Mouse (Mus musculus) stomach, postnatal 0 days (tissue): ENCODE measurements at regions not wholly inside any gene's neighbourhood (a gene's known extent, or its start where the extent isn't known, plus 50 kb on each side); places are given as distances from the start of the nearest gene placed in this dataset.

ENCODE experiments used
- CTCF ChIP-seq: IDR thresholded peaks from 2 replicates; pipeline ENCODE4 v1.5.1; 2016; ENCODE audit warnings: antibody characterized with exemption, low read depth, mild to moderate bottlenecking, moderate library complexity
- EP300 ChIP-seq: optimal IDR thresholded peaks from 2 replicates; pipeline ENCODE3; 2016; ENCODE audit warnings: antibody characterized with exemption

- TF ChIP-seq CTCF, result no peak
- no peak for TF ChIP-seq EP300
Measured at GRCm38 (mm10) chr17:84110000-84110695, 77.6 kb downstream of the Zfp36l2 start.
